Mouse (Mus musculus): ENCODE data around the gene Itih3.

Gene Itih3

DNA sequence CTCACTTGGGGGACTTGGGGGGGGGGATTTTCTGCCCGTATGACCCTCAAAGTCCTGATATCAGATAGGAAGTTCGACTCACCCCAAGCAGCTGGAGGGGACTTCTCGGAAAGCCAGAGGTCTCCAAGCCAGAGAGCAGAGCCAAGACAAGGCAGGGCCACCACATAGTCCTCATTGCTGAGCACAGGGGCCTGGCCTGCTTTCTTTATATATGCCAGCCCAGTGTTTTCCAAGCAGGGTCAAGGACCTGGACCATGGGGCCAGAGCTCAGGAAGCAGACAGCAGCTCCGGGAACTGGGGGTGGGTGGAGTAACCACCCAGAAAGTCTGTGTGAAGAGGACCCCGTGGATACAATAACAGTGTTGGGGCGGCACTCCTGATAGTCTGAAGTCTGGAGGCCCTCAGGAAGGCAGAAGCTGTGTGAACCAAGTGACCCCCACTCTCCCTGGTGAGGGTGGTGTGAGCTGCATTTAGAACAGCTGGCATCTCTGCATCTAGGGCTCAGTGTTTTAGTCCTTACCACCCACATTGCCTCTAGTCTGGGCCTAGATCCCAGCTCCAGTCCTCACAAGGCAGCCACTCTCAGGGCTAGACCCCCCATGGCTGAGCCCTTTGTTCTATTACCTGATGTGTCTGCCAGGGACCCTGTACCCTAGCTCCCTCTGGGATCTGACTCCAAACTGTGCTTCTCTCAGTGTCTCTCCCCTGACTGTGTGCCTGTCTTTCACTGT is at the start of gene Itih3:
Gene Itih3 (minus strand): TSS at position 386 of the 731 bp plus-strand sequence.
- DNase-seq, result peak; percentile 50

DNA sequence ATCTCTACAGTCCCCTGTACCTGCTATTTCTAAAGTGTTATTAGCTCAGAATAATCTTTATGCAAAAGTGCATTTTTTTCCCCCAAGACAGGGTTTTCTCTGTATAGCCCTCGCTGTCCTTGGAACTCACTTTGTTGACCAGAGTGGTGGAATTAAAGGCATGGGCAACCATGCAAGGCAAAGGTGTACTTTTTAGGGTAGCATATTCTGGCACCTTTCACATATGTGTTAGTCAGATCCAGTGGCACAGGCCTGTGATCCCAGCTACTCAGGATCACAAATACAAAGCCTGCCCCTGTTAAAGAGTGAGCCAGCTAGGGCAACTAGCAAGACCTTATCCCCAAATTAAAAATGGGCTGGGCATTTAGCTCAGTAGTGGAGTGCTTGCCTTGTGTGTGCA is 36.8 kb upstream of the Itih3 start:
- no peak for DNase-seq

DNA sequence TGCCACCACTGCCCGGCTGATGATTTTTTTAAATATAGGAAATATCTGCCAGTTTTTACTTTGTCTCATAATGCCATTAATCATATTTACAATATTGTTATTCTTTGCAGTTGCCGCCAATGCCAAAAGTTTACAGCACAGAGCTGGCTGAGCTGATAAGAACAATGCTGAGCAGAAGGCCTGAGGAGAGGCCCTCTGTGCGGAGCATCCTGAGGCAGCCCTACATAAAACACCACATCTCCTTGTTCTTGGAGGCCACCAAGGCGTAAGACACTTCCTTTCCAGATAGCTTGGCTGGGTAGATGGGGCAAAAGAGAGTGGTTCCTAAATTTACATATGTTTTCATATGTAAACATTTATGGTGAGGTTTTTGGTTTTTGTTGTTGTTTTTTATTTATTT is 35.5 kb upstream of the Itih3 start:
- no peak for DNase-seq

DNA sequence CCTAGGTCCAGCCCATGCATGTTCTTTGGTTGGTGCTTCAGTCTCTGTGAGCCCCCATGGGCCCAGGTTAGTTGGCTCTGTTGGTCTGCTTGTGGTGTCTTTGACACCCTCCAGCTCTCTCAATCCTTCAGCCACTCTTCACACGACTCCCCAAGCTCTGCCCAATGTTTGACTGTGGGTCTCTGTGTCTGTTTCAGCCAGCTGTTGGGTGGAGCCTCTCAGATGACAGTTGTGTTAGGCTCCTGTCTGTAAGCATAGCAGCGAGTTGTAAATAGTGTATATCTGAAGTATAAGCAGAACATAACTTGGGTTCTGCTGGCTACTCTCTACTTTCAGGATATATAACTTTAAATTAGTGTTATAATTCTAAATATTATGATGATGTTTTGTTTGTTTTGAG is 35.0 kb upstream of the Itih3 start:
- no peak for DNase-seq

DNA sequence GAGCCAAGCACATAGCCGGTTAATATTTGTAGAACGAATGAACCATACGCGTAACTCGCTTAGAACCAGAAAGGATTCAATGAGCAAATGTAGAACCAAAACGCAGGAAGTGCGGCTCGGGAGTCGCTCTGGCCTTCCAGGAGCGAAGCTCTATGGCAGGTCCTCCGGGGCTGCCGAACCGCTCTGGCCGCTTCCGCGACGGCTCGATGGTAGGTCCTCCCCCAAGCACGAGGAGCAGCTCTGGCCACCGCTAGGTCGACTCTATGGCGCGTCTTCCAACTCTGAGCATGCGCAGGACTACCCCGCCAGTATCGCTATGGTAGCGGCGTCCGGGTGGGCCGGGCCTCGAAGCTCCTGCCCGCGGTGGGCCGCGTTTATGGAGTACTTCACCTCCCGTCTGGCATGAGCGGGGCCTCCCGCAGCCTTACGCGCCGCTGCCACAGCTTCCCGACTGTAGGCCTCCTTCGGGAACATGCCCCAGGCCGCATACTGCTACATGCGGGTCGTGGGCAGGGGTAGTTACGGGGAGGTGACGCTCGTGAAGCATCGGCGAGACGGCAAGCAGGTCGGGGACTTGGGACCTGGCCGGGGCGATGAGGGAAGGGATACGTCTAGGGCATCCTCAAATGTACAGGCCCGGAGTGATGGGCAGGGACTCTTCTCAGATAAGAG is 27.7 kb upstream of the Itih3 start, which contains the start of gene Nek4:
Gene Nek4 (plus strand): TSS at position 224 of the 672 bp plus-strand sequence.
- DNase-seq, result peak; percentile 98

DNA sequence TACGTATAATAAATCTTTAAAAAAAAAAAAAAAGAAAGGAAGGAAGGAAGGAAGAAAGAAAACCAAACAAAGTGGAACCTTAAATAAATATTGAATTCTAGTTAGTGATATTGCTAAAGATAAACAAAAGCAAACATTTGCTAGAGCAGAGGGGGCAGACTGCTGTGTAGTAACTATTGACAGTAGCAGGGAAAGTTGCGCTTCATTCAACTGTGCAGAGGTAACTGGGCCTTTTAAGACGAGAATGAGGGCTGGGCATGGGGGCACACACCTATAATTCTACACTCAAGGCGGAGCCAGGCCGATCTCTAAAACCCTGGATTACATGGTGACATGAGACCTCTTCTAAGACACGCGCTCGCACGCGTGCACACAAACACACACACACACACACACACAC is 26.4 kb upstream of the Itih3 start:
- peak; percentile 14 for DNase-seq

DNA sequence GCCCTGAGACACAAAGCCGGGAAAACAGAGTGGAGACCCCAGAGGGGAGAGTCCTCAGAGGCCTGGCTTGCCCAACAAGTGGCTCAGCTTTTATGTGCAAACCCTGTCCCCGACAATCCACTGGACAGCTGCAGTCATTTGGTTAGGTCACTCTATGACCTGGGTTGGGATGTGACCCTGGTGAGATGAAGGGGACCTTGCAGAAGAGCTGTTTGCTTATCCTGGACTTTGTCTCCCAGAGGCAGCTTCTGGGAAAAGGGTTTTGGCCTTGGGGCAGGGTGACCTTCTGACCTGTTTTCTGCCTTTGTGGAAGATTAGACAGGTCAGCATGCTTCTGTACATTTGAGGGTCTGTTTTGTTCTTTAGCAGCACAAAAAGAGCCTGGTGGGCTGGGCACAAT is 21.2 kb upstream of the Itih3 start:
- no peak for DNase-seq

DNA sequence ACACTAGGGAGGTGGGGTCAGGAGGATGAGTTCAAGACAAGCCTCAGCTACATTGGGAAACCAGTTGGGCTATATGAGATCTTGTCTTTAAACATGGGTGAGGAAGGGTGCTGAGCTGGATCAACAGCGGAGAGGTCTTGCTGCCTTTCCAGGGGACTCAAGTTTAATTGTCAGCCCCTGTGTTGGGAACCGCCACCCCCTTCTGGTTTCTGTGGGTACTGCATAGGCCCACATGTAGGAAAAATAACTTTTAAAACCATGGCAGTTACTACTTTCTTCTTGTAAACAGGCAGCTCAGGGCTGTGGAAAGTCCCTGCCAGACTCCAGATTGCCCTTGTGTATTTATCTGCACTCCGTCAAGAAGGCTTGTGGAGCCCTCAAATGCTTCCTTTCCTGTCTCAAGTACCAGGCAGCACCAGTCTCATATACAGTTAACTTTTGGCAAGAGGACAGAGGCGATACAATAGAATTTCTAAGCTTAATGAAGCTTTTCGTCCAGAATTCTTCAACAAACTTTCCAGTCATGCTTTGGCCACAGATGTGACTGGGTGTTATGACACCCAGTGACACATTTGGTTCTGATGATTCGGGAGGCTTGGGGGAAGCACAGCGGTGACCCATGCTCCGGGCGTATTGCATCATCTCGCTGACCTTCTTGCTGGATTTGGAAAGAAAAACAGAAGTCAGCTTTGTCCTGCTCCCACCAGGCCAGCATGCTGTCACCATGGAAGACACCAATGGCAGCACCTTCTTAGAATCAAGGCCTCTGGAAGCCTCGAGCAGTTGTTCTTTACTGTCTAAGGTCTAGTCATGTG is 20.5 kb upstream of the Itih3 start:
- no peak for DNase-seq

DNA sequence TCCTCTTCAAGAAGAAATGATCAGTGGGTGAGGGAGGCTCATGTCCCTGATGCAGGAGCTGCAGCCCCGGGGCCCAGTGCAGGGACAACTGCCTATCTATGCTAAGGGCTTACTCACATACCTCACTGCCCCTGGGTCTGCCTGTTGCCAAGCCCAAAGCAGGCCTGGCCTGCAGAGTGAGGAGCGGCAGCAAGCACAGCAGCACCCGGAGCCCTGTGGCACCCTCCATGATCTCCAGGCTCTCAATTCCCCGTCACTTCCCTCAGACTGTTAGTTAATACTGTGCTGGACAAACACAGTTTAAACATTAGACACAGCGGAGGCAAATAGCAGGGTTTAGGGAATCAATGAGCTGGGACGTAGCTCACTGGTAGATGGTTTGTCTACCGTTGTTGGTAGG is 19.5 kb upstream of the Itih3 start, which contains the start of gene Itih1:
Gene Itih1 (minus strand): TSS at position 252 of the 400 bp plus-strand sequence.
- DNase-seq, result no peak

DNA sequence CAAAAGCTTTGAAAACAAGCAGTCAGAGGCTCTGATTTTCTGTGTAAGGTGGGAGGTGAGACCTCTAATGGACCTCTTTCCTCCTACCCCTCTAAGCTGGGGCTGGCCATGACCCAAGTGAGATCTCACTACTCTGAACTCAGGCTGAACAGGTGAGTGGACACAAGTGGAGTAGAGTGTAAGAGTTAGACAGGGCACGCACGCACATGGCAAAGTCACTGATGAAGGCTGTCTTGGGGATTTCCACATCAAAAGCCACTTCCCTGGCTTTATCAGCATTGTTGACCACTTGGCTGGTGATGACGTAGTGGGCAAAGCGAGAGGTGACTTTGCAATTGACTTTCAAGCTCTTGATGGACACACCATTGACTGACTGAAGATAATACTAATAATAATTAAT is 18.7 kb upstream of the Itih3 start:
- no peak for DNase-seq

DNA sequence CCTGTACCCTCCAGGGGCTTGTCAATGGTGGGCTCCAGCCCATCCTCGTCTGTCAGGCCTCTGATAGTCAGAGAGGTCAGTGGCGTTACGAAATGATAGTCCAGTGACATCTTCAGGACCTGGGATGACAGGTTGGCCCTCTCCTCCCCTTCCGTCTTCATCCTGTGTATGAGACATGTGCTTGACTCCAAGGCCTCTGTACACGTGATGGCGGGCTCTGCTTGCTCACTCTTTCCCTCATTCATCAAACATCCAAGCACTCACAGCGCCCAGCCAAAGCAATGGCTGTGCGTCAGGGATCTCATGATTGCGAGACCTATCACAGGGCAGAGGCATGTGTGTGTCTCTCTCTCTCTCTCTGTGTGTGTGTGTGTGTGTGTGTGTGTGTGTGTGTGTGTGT is 9.8 kb upstream of the Itih3 start:
- DNase-seq, result no peak

DNA sequence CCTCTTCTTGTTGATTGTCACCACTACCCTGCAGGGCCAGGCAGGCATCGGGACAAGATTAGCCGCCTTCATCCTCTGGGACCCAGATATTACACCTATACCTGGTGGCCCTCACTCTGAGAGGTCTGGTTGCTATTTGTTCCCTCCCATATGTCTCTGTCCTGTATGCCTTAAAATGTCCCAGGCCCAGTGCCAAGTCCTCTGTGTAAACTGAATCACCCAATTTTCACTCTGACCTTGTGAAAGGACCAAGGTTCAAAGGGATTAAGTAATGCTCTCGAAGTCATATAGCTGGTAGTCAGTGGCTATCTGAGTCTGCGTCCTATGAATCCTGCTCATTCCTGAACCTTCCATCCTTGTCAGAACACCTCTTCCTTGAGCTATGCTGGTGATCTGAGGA is 6.8 kb upstream of the Itih3 start:
- no peak for DNase-seq

DNA sequence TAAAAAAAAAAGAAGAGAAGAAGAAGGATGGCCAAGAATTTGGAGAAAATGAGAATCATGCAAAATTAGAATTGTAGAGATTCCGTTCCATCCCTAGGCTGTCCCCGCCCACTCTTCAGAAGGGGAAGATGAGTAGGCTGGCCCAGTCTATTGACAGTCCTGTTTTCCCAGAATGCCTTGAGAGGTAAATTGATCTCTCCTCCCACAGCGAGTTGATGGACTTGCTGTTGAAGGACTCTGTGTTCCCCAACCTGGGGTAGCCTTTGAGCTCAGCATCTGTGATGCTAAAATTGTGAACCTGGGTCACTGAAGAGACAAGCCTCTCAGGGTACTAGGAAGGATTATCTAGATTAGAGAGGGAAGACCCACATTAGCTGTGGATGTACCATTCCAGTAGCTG is 1.9 kb upstream of the Itih3 start:
- DNase-seq, result no peak

DNA sequence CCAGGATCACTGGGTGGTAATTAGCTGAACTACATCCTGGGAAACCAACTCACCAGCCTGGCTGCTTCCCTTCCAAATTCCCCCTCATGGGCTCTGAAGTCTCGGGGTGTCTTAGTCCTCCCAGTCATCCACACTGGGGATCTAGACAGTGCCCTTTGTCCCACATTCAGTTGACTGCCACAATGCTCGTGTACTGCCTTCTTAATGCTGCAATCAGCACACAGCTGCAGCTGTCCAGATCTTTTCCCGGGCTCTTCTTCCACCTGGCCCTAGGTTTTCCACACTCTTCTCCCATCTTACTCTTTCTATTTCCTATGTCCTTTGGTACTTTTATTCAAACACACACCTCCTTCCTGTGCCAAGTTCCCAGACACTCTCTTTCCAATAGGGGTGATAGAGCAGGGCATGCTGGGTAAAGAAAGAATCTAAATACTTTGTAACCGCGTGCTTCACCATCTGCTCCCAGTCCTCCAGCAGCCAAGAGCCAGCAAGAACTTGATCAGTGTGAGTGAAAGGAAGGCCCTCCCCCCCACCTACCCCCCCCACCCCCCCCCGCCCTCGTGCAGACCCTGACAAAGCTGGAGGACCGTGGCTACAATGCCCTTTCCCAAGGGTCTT is 1.4 kb downstream of the Itih3 start:
- DNase-seq, result no peak

DNA sequence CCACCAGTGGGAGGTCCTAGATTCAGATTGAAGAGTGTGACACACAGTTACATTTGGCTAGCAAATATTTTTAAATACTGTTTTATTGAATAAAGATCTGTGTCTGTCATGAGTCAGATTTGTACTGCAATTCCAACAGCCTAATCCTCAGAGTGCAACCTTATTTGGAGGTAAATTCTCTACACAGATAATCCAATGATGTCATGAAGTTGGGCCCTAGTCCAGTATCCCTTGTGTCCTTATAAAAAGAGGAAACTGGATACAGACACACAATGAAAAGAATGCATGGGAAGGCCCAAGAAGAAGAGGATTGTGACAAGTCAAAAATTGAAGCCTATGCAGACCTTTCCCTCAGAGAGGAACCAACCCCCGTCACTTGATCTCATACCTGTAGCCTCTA is 7.0 kb downstream of the Itih3 start:
- DNase-seq, result no peak

DNA sequence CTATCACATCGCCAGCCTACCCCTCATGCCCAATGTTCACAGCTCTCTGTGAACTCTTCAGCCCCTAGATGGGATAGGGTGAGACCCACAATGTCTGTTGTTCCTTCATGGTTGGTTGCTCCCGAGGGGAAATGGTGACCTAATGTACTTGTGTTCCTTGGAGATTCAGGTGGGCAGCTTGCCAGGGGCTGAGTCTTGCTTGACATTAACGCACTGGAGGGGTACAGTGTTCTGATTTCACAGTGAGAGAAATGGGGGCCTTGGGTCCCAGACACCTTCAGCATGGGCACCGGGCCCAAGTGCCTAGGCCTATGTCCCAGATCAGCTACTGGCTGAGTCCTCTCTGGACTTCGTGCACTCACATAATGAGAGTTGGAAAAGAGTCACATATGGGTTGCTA is 10.2 kb downstream of the Itih3 start:
- DNase-seq, result no peak

DNA sequence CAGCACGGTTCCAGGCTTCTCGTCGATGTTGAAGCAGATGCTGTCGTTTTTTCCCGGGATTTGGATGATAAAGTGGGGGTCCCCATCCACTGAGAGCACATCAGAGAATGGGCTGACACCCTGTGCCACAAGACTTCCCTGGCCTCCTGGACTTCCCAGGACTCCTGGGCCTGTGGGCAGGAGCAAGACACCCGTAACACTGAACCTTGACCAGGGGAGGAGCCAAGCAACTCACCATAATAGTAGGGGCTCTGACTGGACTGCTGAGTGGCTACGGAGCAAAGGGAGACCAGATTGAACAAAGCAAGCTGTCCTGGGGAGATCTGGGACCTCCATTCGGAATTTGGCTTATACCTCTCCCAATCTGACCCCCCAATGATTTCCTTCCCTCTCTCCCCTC is 10.9 kb downstream of the Itih3 start:
- DNase-seq, result no peak

DNA sequence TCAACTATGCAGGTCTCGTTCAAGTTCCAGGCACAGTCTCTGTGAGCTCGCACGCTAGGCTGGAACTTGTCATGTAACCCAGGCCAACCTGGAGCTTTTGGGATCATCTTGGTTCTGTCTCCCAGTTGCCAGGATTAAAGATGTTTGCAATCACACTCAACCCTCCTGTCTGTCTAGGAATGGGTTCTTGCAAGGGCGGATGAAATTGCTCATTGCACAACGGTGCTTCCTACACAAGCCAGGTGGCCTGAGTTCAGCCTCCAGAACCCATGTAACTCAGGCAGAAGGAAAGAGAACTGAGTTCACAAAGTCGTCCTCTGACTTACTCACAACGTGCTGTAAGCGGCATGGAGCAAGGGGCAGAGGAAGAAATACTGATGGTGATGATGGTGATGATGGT is 12.4 kb downstream of the Itih3 start:
- no peak for DNase-seq

DNA sequence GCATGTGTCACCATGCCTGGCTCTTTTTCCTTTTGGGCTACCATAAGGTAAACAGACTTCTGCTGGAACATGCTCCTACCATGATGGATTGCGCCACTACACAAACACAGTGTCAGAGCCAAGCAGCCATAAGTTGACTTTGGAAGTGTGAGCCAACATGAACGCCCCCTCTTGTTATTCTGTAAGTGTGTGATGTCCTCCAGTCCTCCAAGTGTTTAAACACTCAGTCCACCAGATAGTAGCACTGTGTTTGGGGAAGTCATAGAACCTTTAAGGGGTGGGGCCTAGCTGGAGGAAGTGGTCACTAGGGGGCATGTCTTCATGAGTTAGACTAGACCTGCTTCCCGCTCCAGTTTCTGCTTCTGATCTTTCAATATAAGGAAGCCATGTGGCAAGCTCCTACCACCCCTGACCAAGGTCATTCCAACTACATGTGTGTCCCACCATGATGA is 15.7 kb downstream of the Itih3 start:
- DNase-seq, result no peak

DNA sequence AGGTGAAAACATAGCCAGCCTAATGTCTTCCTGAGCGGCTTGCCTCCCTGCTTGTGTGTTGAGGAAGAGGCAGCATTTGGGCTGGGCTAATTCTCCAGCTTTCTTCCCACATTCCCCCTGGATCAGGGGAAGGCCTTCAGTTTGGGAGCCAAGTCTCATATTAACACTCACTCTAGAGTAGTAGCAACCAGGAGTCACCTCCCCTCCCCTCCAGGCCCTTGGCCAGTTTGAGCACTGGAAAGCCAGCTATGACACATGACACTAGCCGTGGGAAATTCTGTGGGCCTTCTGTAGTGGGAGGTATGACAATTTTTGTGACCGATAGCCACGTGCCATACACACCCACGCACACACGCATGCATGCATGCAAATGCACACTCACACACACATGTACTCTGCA is 17.6 kb downstream of the Itih3 start:
- no peak for DNase-seq

DNA sequence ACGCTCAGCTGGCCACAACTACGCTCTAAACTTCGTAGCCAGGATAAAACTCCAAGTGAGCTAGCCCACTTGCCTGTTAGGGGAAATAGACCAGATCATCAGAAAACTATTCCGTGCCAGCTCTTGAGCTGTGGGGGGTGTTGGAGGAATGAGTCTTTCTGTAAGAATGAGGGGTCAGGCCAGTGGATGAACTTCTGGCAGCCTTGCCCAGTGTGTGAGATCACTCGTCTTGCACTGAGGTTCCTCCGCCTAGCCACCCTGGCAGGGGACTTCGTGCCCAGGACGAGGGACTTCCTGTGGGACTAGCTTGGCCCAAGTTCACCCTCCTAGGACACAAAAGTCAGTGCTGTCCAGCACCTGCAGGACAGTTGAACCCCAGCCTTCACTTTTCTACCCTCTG is 19.3 kb downstream of the Itih3 start:
- no peak for DNase-seq

DNA sequence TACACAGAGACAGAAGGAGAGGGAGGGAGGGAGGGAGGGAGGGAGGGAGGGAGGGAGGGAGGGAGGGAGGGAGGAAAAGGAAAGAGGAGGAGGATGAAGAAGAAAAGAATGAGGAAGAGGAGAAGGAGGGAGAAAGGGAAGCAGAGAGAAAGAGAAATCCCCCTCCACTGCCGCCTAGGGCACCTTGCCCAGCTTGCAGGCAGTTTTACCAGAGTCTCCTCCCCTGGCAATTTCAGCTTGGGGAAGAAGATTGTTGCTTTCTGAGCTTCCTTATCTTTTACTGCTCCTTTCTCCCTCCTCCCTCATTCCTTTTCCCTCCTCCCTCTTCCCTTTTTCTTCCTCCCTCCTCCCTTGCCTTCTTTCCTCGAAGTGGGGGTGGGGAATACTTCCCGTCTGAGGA is 20.5 kb downstream of the Itih3 start:
- no peak for DNase-seq

DNA sequence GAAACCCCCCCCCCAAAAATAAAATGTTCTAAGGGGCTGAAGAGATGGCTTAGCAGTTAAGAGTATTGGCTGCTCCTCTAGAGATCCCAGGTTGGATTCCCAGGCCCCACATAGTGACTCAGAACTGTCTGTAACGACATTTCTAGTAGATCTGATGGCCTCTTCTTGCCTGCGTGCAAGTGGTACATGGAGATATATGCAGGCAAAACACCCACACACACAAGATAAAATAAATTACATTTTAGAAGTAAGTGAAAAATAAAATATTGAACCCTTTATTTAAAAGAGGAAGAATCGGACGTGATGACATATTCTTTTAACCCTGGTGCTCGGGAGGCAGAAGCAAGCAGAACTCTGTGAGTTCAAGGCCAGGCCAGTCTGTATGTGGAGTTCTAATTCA is 20.9 kb downstream of the Itih3 start:
- no peak for DNase-seq

All from cerebellum, adult 11-12 months (tissue).